Mouse (Mus musculus) hindbrain, embryonic 16.5 days (tissue): ENCODE measurements at regions not wholly inside any gene's neighbourhood (a gene's known extent, or its start where the extent isn't known, plus 50 kb on each side); places are given as distances from the start of the nearest gene placed in this dataset.
A peak's percentile ranks its signal among the peaks of the same experiment; 100 is the strongest.

Source experiments
- ATAC-seq: fragments of 200-750 bp; cut with Nextera tagmentation; 2 replicates; pipeline ENCODE4 v1.8.0; 2017; ENCODE audit warnings: moderate TSS enrichment, moderate library complexity
- H3K27ac ChIP-seq: fragments of 300-500 bp; sonication (generic); 2 replicates; pipeline ENCODE4 v1.5.1; 2014; ENCODE audit warnings: low read depth, mild to moderate bottlenecking, control low read depth, low read length, moderate library complexity
- H3K27me3 ChIP-seq: fragments of 300-500 bp; sonication (generic); replicated peaks from 2 replicates; pipeline ENCODE4 v1.6.1; 2014; ENCODE audit warnings: low read length; ENCODE audit not compliant: control insufficient read depth, insufficient read depth
- H3K36me3 ChIP-seq: fragments of 300-500 bp; sonication (generic); 2 replicates; pipeline ENCODE4 v1.6.1; 2014; ENCODE audit warnings: mild to moderate bottlenecking, low read length, moderate library complexity, mixed read lengths; ENCODE audit not compliant: control insufficient read depth, insufficient read depth
- H3K4me1 ChIP-seq: fragments of 300-500 bp; sonication (generic); 2 replicates; pipeline ENCODE4 v1.6.1; 2014; ENCODE audit warnings: low read depth, low read length; ENCODE audit not compliant: control insufficient read depth, insufficient read depth
- H3K4me2 ChIP-seq: fragments of 300-500 bp; sonication (generic); 2 replicates; pipeline ENCODE4 v1.6.1; 2014; ENCODE audit warnings: mild to moderate bottlenecking, low read length, control low read depth, moderate library complexity
- H3K4me3 ChIP-seq: fragments of 300-500 bp; sonication (generic); 2 replicates; pipeline ENCODE4 v1.5.1; 2014; ENCODE audit warnings: mild to moderate bottlenecking, low read length, control low read depth, moderate library complexity
- H3K9ac ChIP-seq: fragments of 300-500 bp; sonication (generic); 2 replicates; pipeline ENCODE4 v1.6.1; 2014; ENCODE audit warnings: low read depth, mild to moderate bottlenecking, control low read depth, low read length, moderate library complexity
- H3K9me3 ChIP-seq: fragments of 300-500 bp; sonication (generic); 2 replicates; pipeline ENCODE4 v1.6.1; 2014; ENCODE audit warnings: mild to moderate bottlenecking, low read length, moderate library complexity; ENCODE audit not compliant: control insufficient read depth
- WGBS: fragments of 180-500 bp; shearing (Covaris S2); extraction: QIAGEN DNeasy Blood & Tissue Kit; methylation state at CpG from one replicate; pipeline ENCODE4 v1.1.7; 2014; 5-methylcytosine and 5-hydroxymethylcytosine counted together

- H3K4me3 ChIP-seq, result no peak overlapping the region
- no peaks in the 10 kb centered on the region for H3K9me3 ChIP-seq
- no peak overlapping the region for H3K9ac ChIP-seq
- H3K27ac ChIP-seq, result no peak overlapping the region
- H3K27me3 ChIP-seq, result no peaks in the 10 kb centered on the region
- WGBS, result 95% methylated on average over 3 of the region's 3 CpGs
- no peaks in the 10 kb centered on the region for H3K36me3 ChIP-seq
- no peak overlapping the region for H3K4me2 ChIP-seq
- H3K4me1 ChIP-seq, result no peaks in the 10 kb centered on the region
- no peak for ATAC-seq
Measured at GRCm38 (mm10) chr6:140258761-140259160, 165.1 kb upstream of the Plekha5 start.

GRCm38 (mm10) chr6:140258101-140258500, 165.8 kb upstream of the Plekha5 start:
- Histone ChIP-seq H3K27ac (no peak overlapping the region), H3K4me1 (no peaks in the 10 kb centered on the region), H3K27me3 (no peaks in the 10 kb centered on the region), H3K36me3 (no peaks in the 10 kb centered on the region), H3K9me3 (no peaks in the 10 kb centered on the region), H3K9ac (no peak overlapping the region), H3K4me2 (no peak overlapping the region), H3K4me3 (no peak overlapping the region)
- WGBS, result 85% methylated on average over 5 of the region's 5 CpGs
- no peak for ATAC-seq

- no peak overlapping the region for H3K4me3 ChIP-seq
- no peaks in the 10 kb centered on the region for H3K36me3 ChIP-seq
- no peak overlapping the region for H3K27ac ChIP-seq
- no peaks in the 10 kb centered on the region for H3K27me3 ChIP-seq
- no peaks in the 10 kb centered on the region for H3K4me1 ChIP-seq
- H3K9ac ChIP-seq, result no peak overlapping the region
- H3K9me3 ChIP-seq, result no peaks in the 10 kb centered on the region
- WGBS, result 70% methylated on average over 4 of the region's 4 CpGs
- ATAC-seq, result no peak
- no peak overlapping the region for H3K4me2 ChIP-seq
Measured at GRCm38 (mm10) chr6:140251527-140251926, 172.3 kb upstream of the Plekha5 start.

GRCm38 (mm10) chr6:140243411-140244151, 180.3 kb upstream of the Plekha5 start:
- H3K9me3 ChIP-seq, result no peaks in the 10 kb centered on the region
- H3K4me1 ChIP-seq, result no peaks in the 10 kb centered on the region
- no peaks in the 10 kb centered on the region for H3K27me3 ChIP-seq
- peak; percentile 52; the same call in 1 of the 2 replicates for ATAC-seq
- H3K36me3 ChIP-seq, result no peaks in the 10 kb centered on the region
- WGBS, result 27% methylated on average over 8 of the region's 8 CpGs
- no peak overlapping the region for H3K4me2 ChIP-seq
- H3K27ac ChIP-seq, result no peak overlapping the region
- no peak overlapping the region for H3K9ac ChIP-seq
- H3K4me3 ChIP-seq, result no peak overlapping the region

GRCm38 (mm10) chr6:140239356-140239755, 184.5 kb upstream of the Plekha5 start:
- no peak overlapping the region for H3K27ac ChIP-seq
- no peaks in the 10 kb centered on the region for H3K4me1 ChIP-seq
- H3K4me3 ChIP-seq, result no peak overlapping the region
- H3K4me2 ChIP-seq, result no peak overlapping the region
- ATAC-seq, result no peak
- no peak overlapping the region for H3K9ac ChIP-seq
- no peaks in the 10 kb centered on the region for H3K27me3 ChIP-seq
- WGBS, result 65% methylated on average over 8 of the region's 8 CpGs
- H3K9me3 ChIP-seq, result no peaks in the 10 kb centered on the region
- H3K36me3 ChIP-seq, result no peaks in the 10 kb centered on the region

GRCm38 (mm10) chr6:140231537-140231936, 190.3 kb upstream of the Plcz1 start:
- Histone ChIP-seq H3K4me1 (no peaks in the 10 kb centered on the region; the same call in none of the 2 replicates), H3K4me2 (no peak overlapping the region), H3K9me3 (no peaks in the 10 kb centered on the region), H3K27me3 (no peaks in the 10 kb centered on the region), H3K9ac (no peak overlapping the region), H3K4me3 (no peak overlapping the region), H3K36me3 (no peaks in the 10 kb centered on the region), H3K27ac (no peak overlapping the region)
- WGBS, result 92% methylated on average over 4 of the region's 4 CpGs
- ATAC-seq, result no peak

GRCm38 (mm10) chr6:140229295-140229694, 188.0 kb upstream of the Plcz1 start:
- Histone ChIP-seq H3K36me3 (no peaks in the 10 kb centered on the region), H3K4me1 (no peaks in the 10 kb centered on the region; the same call in none of the 2 replicates), H3K4me2 (no peak overlapping the region), H3K9ac (no peak overlapping the region), H3K27me3 (no peaks in the 10 kb centered on the region), H3K4me3 (no peak overlapping the region), H3K27ac (no peak overlapping the region), H3K9me3 (0 out of 2 replicates have a peak, but pooled peaks cover 2% of the 10 kb centered on the region)
- 0 out of 2 replicates have a peak, but pooled peaks have one; percentile 17 for ATAC-seq
- WGBS, result 64% methylated on average over 9 of the region's 9 CpGs

GRCm38 (mm10) chr6:140228741-140229140, 187.5 kb upstream of the Plcz1 start:
- ATAC-seq, result 0 out of 2 replicates have a peak, but pooled peaks have one; percentile 17
- WGBS, result 67% methylated on average over 7 of the region's 7 CpGs
- no peaks in the 10 kb centered on the region; the same call in none of the 2 replicates for H3K4me1 ChIP-seq
- no peaks in the 10 kb centered on the region for H3K36me3 ChIP-seq
- H3K27me3 ChIP-seq, result no peaks in the 10 kb centered on the region
- no peak overlapping the region for H3K9ac ChIP-seq
- H3K27ac ChIP-seq, result no peak overlapping the region
- H3K4me2 ChIP-seq, result no peak overlapping the region
- 0 out of 2 replicates have a peak, but pooled peaks cover 2% of the 10 kb centered on the region for H3K9me3 ChIP-seq
- H3K4me3 ChIP-seq, result no peak overlapping the region

- no peak for ATAC-seq
- H3K9me3 ChIP-seq, result peaks cover 2% of the 10 kb centered on the region; the same call in 1 of the 2 replicates
- no peak overlapping the region for H3K4me2 ChIP-seq
- WGBS, result 62% methylated on average over 1 of the region's 1 CpGs
- H3K4me3 ChIP-seq, result no peak overlapping the region
- no peak overlapping the region for H3K9ac ChIP-seq
- H3K27me3 ChIP-seq, result no peaks in the 10 kb centered on the region
- no peaks in the 10 kb centered on the region for H3K36me3 ChIP-seq
- H3K27ac ChIP-seq, result no peak overlapping the region
- H3K4me1 ChIP-seq, result no peaks in the 10 kb centered on the region
Measured at GRCm38 (mm10) chr6:140222534-140223324, 181.5 kb upstream of the Plcz1 start.
